Mouse (Mus musculus) olfactory bulb, adult 2 months (tissue): ENCODE measurements around the gene Camta1.
A peak's percentile ranks its signal among the peaks of the same experiment; 100 is the strongest.

Source experiments
- CTCF ChIP-seq: fragments of 200-500 bp; IDR thresholded peaks from 2 replicates; pipeline ENCODE4 v1.5.1; 2012; ENCODE audit warnings: low read depth, mild to moderate bottlenecking, low read length, moderate library complexity; ENCODE audit not compliant: insufficient read depth
- POLR2A ChIP-seq: fragments of 200-500 bp; IDR thresholded peaks from 2 replicates; pipeline ENCODE4 v1.6.1; 2012; ENCODE audit warnings: mild to moderate bottlenecking, low read depth, low read length, moderate library complexity; ENCODE audit not compliant: insufficient read depth

- TF ChIP-seq CTCF, result peak; percentile 43; the same call in 1 of the 2 replicates
- TF ChIP-seq POLR2A, result no peak
Measured at GRCm38 (mm10) chr4:151302195-151303126, 559.2 kb downstream of the Camta1 start.
